Mouse (Mus musculus): ENCODE data around the gene Mast3.

Mast3 gene

DNA sequence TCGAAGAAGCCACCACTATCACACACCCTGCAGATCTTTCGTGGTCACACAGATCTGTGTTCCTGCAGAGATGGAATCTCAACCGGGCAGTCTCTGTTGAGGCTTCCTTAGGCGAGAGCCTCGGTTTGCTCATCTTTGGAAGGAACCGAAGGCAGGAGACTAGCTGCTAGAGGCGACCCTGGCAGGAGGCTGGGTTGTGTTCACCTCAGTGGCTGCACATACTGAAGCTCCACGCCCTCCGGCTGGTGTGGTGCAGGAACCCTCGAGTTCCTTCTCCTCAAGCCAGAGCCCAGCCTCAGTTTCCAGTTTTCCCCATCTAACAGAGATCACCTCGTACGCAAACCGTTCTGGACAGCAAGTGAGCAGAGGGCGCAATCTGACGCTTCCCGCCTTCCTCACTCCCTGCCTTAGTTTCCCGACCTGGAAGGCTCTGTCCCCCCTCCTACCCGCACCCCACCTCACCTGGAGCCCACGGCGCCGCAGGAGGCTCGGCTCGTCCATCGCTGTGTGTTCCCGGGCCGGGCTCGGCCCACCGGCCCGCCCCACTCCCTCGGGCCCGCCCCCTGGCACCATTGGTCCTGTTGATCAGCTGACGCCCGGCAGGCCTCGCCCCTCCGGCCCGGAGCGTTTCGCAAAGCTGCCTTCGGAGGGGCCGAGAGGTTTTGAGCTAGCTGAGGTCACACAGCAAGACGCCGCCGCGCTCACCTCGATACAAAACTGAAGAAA is at the start of gene Mast3:
Gene Mast3 (minus strand): TSS at position 574 of the 726 bp plus-strand sequence.
- ATAC-seq (ENCODE audit: low TSS enrichment), result peak; percentile 67

DNA sequence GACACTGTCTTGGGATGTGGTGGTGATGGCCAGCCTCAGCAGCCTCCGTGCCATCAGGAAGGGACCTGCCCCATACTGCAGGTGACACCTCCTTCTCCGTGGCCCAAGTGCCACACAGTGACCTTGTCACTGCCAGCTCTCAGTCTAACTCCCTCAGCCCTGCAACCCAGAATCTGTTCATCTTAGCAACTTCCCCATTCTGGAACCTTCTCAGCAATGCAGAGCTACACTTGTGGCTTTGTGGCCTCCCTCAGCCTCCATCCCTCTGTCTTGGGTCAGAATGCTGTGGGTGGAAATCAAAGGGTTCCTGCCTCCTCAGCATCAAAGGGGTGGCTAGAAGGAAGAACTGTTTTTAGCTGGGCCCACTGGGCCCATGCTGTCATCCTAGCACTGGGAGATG is 49.0 kb upstream of the Mast3 start:
- ATAC-seq (ENCODE audit: low TSS enrichment), result no peak

DNA sequence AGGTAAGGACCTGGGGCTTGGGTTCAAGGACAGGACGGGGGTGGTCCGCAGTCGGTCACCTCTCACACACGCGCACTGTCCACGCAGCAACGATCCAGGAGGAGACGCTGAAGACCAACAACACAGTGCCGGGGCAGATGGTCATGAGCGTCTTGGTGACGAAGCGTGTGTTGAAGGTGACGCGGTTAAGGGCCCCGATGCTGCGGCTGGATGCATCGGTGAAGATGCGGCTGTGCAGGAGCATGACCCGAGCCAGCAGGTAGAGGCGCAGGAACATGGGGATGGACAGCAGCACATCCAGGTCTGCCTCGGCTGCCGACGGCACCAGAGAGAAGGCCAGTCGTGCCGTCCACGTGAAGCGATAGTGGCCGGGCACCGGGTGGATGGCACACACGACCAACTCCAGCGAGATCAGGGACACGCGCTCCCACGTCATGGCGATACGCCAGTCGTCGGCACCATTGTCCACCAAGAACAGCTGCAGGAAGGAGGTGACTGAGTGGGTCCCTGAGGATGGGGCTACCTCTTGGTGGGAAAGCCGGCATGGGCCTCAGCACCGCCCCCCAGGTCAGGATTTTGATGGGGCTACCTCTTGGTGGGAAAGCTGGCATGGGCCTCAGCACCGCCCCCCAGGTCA is 47.9 kb upstream of the Mast3 start:
- ATAC-seq (ENCODE audit: low TSS enrichment), result no peak

DNA sequence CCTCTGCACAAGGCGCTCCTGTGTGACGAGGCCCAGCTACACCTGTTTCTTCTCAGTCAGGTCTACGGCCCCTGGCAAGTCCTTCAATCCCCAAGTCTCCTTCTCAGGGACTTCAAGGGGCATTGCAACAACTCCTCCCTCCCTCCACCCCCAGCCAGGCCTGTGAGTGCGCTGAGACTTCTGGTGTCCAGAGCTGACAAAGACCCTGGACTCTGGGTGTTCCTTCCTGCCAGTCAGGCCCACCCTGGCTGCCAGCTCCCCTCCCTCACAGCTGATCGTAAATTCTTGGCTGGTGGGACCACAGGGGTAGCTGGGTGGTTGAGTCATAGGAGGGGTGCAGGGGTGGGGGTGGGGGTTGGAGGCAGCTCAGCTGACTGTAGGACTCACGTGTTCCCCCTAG is 47.0 kb upstream of the Mast3 start:
- no peak for ATAC-seq (ENCODE audit: low TSS enrichment)

DNA sequence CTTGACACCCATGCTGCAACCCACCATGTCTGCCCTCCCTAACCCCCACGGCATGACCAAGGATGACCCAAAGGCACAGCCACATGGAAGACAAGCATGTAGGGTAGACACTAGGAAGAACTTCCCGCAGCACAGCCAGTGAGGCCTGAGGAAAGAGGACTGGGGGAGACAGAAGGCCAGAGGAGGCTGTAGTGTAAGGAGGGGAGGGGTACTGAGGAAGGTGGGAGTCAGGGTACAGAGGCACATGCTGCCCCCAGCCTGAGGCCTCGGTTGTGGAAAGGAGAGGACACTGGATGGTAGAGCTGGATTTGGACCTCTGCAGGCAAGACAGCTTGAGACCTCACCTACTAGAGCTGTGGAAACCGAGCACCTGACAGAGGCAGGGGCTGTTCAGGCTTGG is 46.1 kb upstream of the Mast3 start:
- no peak for ATAC-seq (ENCODE audit: low TSS enrichment)

DNA sequence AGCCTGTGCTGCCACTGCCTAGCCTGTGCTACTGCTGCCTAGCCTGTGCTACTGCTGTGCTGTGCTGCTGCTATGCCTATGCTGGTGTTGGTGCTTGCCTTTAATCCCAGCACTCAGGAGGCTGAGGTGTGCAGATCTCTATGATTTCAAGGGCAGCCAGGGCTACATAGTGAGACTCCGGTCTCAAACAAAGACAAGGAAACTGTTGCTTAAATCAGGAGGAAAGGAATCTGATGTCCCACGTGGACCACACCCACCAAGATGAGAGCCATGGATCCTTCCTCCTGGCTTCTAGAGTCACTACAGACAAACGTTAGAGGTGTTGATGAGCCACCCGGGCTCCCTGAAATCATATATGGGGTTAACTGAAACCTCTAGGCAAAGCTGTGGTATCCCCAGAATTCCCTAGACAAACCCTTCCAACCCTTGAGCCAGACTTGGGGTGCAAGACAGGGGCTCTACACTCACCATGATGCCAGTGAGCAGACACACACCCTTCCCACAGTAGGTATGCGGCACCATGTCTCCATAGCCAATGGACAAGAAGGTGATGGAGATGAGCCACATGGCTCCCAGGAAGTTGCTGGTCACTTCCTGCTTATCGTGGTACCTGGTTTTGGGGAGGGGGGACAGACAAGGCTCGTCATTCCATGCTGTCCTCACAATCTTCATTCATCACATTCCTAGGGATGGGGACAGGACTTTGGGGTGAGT is 45.4 kb upstream of the Mast3 start:
- no peak for ATAC-seq (ENCODE audit: low TSS enrichment)

DNA sequence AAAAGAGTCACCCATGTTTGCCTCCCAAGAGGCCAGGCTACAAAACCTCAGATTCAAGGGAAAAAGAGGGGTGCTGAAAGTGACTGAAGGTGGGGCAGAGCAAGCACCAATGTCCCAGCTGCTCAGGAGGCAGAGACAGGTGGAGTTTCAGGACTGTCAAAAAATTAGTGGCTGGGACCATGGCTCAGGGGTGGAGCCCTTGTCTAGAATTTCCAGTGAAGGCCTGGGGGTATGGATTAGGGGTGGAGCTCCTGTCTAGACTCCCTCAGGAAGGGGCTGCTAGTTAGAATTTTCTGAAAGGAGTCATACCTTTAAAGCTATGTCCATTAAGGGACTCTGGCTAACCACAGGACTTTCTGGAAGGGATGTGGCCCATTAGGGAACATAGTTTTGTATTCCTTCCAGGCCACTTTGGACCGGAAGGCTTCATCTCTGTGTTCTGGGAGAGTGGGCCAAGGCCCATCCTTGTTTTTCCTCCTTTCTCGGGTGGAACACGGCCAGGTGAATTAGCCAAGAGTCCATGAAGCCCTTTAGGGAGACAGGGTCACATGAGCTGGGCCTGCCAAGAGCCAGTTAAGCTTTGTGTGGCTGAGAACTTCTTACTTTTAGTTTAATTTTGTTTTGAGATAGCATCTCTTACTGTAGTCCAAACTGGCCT is 44.6 kb upstream of the Mast3 start:
- ATAC-seq (ENCODE audit: low TSS enrichment), result no peak

DNA sequence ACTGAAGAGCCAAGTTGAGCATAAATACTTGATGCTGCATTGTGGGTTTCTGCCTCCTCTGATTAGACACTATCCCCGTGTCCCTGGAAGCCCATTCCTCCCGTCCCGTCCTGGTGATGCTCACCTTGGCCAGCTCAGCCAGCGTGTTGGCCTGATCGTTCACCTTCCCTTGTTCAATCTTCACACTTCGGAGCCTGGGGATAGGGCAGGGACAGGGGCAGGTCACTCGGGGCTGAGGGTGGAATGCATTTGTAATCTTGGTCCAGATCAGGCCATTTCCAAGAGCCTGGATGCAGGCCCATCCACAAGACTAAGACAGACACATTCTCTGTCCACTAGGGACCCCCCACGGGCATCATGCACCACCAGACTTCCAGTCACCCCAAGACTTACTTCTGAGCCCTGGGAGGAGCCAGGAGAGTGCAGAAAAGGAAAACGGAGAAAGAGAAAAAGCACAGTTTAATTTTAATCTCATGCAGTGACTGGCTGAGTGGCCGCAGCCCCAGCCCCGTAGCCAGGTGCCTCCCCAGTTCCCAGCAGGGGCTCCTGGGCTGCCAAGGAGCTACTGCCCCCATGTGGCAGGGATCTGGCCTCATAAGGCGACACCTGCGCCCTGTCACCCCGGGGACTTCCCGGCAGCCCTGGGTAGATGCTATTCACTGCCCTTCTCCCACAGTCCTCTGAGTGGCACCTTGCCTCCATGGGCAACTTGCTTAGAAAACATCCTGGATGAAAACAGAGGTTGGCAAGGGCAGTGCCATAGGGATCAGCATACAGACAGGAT is 41.7 kb upstream of the Mast3 start:
- ATAC-seq (ENCODE audit: low TSS enrichment), result no peak

DNA sequence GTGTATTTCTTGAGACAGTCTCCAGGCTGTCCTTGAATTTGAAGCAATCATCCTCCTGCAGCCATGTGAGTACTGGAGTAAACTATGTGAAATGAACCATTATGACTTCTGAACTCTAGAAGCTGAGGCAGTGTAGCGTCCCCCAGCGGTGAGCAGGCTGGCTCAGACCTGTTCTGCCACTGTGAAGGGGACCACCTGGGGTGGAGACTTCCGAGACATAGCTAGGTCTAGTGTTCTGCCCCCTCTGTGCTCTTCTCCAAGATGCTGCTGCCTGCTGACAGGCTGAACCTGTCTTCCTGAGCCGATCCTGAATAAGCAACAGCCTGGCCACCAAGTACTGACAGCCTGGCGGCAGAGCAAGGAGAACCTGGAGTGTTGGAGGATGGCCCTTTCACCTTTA is 40.3 kb upstream of the Mast3 start:
- ATAC-seq (ENCODE audit: low TSS enrichment), result no peak

DNA sequence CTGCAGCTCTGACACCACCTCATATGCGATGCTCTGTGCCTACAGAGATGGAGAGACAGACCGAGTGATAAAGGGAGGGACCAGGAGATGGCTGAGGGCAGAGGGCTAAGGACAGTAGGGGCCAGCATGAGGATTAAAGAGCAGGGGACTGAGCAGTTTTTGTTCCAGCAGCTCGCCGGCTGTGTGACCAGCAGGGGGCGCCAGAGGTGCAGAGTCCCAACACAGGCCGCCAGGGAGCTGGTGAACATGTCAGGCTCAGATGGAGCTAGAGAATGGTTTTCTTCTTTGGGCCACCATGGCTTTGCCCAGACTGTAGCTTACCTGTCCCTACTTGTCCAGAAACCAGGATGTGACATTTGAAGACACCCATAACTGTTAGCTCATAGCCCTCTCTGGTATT is 39.7 kb upstream of the Mast3 start:
- ATAC-seq (ENCODE audit: low TSS enrichment), result peak; percentile 24; the same call in 1 of the 2 replicates

DNA sequence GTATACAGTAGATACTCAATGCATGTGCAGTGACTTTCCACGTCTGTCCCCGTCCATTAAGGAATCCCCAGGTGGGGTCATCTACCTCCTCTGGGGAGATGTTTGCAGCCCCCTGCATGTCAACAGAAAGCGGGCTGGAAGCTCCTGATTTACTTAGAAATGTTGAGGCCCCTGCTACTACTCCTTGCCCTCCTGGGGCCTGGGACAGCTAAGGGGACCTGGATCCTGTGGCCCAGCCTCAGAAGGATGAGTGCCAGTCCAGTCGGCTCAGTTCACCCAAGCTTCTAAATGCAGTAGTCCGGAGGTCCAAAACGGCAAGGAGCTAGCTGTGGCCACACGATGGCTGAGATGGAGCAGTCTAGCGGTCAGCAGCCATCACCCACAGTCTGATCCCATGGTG is 39.1 kb upstream of the Mast3 start:
- no peak for ATAC-seq (ENCODE audit: low TSS enrichment)

DNA sequence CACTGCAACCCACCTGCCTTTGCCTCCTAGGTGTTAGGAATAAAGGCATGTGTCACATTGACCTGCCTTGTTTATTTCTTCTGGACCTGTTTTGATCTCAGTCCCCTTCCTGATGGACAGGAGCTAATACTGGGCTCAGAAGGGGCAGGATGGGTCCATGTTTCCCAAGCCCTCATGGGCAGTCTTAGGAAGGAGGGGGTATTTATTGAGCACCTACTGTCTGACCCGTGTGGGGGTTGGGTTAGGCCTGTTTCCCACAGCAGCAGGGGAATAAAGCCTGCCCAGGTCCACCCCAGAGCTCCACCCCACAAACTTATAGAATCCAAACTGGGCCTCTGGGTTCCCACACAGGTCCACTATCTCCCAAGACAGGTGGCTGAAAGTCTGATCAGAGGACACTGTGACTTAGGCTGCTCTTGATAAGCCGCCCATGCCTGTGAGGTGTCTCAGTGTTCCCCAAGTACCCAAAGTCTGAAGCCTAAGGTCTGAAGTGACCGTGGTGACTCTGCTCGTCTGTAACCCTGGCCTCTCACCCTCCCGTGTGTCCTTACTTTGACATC is 38.4 kb upstream of the Mast3 start:
- no peak for ATAC-seq (ENCODE audit: low TSS enrichment)

DNA sequence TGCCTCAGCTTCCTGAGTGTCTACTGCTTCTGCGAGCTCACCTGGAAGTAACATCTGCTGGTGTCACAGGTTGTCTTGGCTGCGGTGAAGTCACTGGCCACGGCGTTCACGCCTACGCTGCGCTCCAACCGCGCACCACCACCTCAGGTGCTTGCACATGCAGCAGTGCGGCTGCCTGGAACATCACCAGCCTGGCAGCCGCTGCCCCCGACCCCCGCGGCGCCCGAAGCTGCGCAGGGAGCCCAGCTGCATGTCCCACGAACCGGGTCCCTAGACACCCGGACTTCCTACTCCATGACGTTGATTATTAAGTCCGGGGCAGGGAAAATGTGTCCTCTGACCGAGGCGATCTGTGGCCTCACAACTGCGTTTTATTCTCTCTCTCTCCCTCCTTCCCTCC is 37.6 kb upstream of the Mast3 start:
- no peak for ATAC-seq (ENCODE audit: low TSS enrichment)

DNA sequence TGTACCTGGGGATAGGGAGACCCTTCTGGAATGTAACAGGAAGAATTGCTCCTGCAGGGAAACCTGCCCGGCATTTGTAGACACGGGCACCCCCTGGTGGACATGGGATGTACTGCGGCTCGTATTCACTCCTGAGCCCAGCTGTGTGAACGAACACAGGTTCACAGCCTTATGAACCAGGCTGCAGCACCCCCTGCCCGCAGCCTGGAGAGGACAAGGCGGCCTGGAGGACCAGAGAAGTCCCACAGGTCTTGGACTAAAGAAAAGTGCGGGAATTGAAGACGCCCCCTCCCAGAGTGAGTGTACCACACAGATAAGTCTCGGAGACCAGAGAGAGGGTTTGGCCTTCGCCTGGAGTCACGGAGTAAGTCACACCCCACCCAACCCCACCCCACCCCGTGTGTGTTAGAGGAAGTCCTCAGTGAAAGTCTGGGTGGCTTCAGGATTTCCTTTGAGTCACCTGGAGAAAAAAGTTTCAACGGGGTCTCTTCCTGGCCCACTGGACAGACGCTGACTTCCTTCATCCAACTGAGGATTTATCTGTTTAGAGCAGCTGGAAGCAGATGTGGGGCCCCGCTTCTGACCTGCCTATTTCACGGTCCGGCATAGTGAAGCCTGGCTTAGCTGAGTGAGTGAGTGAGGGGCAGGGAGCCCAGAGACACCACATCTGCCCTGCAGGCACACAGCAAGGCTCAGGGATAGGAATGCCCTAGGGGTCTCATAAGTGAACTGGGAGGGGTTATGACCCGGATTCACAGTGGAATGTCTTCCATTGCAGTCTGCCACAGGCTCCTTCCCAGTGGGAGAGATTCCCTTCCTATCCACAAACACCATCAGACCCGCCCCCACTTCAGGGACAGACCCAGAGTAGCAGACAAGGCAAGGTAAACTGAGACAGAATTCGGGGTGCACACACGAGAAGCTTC is 36.6 kb upstream of the Mast3 start:
- ATAC-seq (ENCODE audit: low TSS enrichment), result no peak

DNA sequence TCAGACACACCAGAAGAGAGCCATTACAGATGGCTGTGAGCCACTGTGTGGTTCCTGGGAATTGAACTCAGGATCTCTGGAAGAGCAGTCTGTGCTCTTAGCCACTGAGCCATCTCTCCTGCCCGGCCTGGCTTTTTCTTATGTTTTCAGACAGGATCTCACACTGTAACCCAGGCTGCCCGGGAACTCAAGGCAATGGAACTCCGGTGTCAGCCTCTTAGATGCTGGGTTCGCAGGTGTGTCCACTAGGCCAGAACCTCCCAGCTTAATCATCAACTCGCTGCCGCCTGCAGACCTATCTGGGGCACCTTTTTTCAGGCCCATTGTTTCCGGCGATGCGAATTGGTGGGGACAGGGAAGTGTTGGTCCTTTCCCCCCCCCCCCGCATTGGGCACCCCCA is 35.7 kb upstream of the Mast3 start:
- no peak for ATAC-seq (ENCODE audit: low TSS enrichment)

DNA sequence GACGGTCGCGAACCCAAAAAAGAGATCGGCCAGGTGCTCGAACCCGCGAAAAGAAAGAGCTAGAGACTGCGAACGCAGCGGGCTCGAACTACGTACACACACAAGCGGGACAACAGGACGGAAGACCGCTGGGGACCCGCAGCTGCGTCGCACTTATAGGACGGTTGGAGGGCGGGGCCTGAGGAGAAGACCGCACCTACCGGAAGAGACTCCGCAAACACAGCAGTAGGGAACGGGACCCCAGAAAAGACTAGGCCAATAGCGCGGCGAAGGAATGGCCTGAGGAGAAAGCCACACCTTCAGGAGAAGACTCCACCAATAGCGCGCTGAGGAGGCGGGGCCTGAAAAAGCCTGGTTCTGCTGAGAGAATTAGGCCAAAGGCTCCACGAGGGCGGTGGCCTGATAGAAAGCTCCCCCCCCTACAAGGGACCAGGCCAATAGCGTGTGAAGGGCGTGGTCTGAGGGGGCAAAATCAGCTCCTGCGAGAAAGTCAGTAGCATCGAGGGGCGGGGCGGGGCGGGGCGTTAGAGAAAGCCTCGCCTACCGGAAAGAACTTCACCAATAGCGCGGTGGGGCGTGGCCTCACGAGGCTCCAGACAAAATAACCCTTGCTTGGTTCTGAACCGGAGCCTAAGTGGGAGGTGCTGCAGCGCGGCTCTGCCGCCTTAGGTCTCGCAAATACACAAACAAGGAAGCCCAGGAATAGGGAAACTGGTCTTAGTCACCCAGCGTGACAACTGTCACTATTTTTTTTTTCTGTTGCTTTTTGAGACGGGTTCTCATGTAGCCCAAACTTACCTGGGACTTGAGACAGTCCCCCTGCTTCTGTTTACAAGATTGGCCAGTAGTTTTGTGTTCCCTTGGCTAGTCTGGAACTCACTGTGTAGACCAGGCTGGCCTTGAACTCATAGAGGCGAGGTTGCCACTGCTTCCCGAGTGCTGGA is 34.8 kb upstream of the Mast3 start, which contains the start of gene Arrdc2:
Gene Arrdc2 (minus strand): TSS at position 313 of the 944 bp plus-strand sequence.
- ATAC-seq (ENCODE audit: low TSS enrichment), result peak; percentile 90

DNA sequence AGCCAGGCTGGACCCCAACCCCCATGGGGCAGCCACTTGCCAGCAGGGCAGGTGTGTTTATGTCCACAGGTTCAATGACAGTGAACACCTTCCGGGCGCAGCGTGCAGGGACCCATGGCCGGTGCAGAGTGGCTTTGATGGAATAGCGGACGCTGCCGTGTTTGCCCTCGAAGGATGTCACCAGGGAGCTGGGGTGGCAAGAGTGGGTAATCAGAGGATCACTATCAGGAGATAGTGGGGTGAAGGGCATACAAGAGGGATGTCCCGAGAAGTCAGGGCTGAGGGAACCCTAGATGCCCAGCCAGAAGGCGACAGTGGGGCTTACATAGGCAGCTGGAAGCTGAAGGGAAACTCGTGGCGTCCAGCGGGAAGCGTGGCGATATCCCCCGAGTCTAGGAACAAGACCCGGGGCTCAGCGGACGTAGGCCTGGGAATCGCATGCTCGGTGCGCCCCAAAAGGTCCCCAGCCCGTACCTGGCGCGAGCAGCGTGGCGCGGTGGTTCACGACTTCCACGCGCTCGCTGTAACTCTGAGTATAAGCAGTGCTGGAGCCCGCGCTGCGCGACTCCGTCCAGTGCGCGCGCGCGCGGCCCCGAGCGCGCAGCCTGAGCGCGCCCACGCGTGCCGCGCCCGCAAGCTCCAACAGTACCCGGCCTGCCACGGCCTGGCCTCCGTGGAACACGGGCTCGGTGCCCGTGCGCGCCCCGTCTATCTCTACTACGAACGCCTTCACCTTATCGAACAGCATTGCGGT is 34.0 kb upstream of the Mast3 start:
- peak; percentile 28 for ATAC-seq (ENCODE audit: low TSS enrichment)

DNA sequence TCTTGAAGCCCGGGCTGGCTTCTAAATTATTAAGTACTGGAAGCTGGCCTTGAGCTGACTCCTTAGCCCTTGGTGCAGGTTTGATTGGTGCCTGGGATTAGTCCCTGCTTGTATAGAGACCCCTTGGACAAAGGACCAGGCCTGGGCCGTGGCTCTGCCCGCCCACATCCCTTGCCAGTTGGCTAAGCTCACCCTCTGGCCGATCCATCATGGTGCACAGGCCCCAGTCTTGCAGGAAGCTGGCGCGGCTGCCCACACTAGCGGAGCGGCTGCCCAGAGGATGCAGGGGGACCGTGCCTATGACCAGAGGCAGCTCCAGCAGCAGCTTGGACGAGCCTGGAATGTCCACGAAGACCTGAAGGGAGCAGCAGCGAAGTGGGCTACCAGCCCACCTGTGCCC is 31.8 kb upstream of the Mast3 start:
- ATAC-seq (ENCODE audit: low TSS enrichment), result no peak
